Mouse (Mus musculus) lung, postnatal 0 days (tissue): Measurements from ENCODE around the gene Zfp385a.

Experiments
- CTCF ChIP-seq: IDR thresholded peaks from 2 replicates; pipeline ENCODE4 v1.5.1; 2016; ENCODE audit warnings: antibody characterized with exemption, mild to moderate bottlenecking
- EP300 ChIP-seq: IDR thresholded peaks from 2 replicates; pipeline ENCODE4 v1.6.1; 2016; ENCODE audit warnings: antibody characterized with exemption, mild to moderate bottlenecking, control low read depth

DNA sequence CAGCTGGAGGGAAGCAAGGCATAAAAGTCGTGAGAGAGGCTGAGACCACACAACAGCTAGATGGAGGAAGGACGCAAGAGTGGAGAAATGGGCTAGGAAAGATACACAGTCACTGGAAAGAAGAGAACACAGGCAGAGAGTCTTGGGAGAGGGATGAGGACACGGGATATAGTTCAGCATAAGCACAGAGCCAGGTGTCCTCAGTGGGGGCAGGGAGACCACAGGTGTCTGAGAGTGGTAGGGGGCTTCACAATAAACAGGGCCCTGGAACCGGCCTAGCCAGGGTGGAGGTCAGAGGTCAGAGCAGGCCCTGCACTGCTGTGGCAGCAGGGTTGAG lies 1.1 kb downstream of the Zfp385a start:
- TF ChIP-seq CTCF (no peak), EP300 (no peak)
